Mouse (Mus musculus): ENCODE measurements at regions not wholly inside any gene's neighbourhood (a gene's known extent, or its start where the extent isn't known, plus 50 kb on each side); places are given as distances from the start of the nearest gene placed in this dataset.
A peak's percentile ranks its signal among the peaks of the same experiment; 100 is the strongest.

DNA sequence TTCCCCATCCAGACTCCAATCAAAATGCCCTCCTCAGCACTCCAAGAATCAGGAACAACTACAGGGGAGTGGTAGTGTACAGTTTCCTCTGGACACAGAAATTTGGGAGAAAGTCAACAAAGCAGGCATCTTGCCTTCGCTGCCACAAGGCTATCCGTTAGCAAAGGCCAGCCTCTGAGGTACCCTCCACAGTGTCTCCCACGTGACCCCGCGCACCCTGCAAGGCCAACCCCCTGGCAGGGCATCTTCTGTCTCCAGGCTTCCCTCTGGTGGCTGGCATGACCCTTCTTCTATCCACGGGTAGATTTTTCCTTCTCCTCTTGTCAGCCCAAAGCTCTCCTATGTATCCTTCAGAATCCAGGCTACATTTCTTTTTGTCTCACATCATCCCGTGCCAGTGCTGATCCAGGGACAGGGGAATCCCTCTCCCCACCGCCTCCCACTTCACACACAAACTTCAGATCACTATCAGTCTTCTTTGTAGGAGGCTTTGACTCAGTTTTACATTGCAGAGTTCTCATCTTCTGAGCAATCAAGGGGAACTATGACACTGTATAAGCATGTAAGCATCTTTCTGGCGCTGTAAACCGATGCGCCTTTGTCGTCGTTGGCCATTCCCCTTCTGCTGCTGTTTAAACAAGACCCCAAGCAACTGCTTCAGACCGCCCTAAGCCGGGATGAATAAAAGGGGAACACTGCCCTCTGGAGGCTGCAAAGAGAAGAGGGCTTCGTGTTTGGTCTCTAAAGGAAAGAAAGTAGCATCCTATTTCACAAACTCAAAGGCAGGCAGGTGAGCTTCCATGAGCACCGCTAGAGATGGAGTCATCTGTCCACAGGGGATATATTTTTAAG is 226.8 kb upstream of the Stac start:
- Histone ChIP-seq H3K9ac (ENCODE audit: low read depth, low read length) (no peak overlapping the region), H3K4me1 (ENCODE audit: control insufficient read depth, insufficient read depth, low read length) (no peaks in the 10 kb centered on the region), H3K4me3 (ENCODE audit: low read length) (no peak overlapping the region), H3K4me2 (replicated peaks; ENCODE audit: low read depth, low read length) (no peak overlapping the region), H3K27me3 (ENCODE audit: control insufficient read depth, insufficient read depth, low read length) (no peaks in the 10 kb centered on the region), H3K36me3 (ENCODE audit: control insufficient read depth, insufficient read depth, low read length) (no peaks in the 10 kb centered on the region), H3K9me3 (ENCODE audit: control insufficient read depth, low read length) (no peaks in the 10 kb centered on the region), H3K27ac (ENCODE audit: low read depth, low read length) (no peak overlapping the region)
- WGBS: 32% methylated on average over 17 of the region's 17 CpGs
- peak; percentile 82 for ATAC-seq (ENCODE audit: low FRiP score, low TSS enrichment)

DNA sequence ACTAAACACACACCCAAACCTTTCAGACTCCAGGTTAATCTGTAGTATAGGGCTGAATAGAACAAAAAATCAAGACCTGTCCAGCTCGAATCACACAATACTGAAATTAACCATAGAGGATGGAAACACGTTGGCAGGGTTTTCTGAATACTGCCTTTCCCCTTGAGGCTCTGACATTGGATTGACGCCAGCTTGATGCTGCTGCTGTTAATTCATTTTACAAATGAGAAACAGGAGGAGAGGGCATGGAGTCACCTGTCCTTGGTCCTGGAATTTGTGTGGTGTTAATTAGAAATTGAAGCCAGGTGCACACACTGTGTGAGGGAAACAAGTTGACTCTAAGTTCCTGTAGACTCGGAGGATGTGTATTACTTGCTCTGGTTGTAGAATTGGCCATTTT is 218.7 kb upstream of the Stac start:
- 75% methylated on average over 4 of the region's 4 CpGs for WGBS
- H3K27ac ChIP-seq (ENCODE audit: low read depth, low read length): no peak overlapping the region
- H3K4me2 ChIP-seq (replicated peaks; ENCODE audit: low read depth, low read length): no peak overlapping the region
- H3K27me3 ChIP-seq (ENCODE audit: control insufficient read depth, insufficient read depth, low read length): no peaks in the 10 kb centered on the region
- no peaks in the 10 kb centered on the region for H3K4me1 ChIP-seq (ENCODE audit: control insufficient read depth, insufficient read depth, low read length)
- H3K9ac ChIP-seq (ENCODE audit: low read depth, low read length): no peak overlapping the region
- H3K36me3 ChIP-seq (ENCODE audit: control insufficient read depth, insufficient read depth, low read length): no peaks in the 10 kb centered on the region
- no peak for ATAC-seq (ENCODE audit: low FRiP score, low TSS enrichment)
- no peaks in the 10 kb centered on the region for H3K9me3 ChIP-seq (ENCODE audit: control insufficient read depth, low read length)
- no peak overlapping the region for H3K4me3 ChIP-seq (ENCODE audit: low read length)

DNA sequence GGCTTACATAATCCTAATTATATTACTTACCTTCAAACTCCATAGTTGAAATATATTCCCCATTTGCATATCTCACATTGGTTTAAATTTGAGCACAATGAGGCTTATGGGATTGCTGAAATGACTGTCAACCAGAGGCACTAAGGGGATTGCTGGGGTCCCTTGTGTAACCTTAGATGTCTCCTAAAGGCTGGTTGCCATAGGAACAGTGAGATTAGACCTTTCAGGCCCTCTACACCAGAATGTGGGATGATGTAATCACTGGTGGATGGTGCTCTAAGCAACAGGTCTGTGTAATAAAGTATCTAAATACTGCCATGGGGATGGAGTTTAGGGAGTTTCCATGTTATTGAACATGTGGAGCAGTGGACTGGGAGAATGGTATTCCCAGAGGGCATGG is 210.0 kb upstream of the Stac start:
- no peak overlapping the region for H3K4me3 ChIP-seq (ENCODE audit: low read length)
- H3K4me1 ChIP-seq (ENCODE audit: control insufficient read depth, insufficient read depth, low read length): no peaks in the 10 kb centered on the region
- ATAC-seq (ENCODE audit: low FRiP score, low TSS enrichment): no peak
- no peaks in the 10 kb centered on the region for H3K27me3 ChIP-seq (ENCODE audit: control insufficient read depth, insufficient read depth, low read length)
- H3K4me2 ChIP-seq (replicated peaks; ENCODE audit: low read depth, low read length): no peak overlapping the region
- no peaks in the 10 kb centered on the region for H3K36me3 ChIP-seq (ENCODE audit: control insufficient read depth, insufficient read depth, low read length)
- H3K9me3 ChIP-seq (ENCODE audit: control insufficient read depth, low read length): no peaks in the 10 kb centered on the region
- no peak overlapping the region for H3K27ac ChIP-seq (ENCODE audit: low read depth, low read length)
- no peak overlapping the region for H3K9ac ChIP-seq (ENCODE audit: low read depth, low read length)

DNA sequence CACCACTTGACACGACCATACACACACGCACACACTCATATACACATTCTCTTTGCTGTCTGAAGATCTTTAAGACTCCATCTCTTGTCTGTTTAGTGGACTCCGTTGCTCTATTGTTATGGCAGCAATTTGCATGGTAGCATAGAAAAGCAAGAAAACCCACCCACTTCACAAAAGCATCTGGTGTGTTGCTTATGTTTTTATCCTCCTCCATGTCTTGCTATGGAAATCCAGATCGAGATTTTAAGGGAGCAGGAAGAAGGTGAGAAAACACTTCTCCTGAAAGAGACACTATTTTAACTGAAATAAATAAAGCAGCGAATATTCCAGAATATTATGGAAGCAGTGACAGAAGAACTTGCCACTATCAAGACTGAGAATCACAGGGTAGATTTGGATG is 207.5 kb upstream of the Stac start:
- WGBS: 87% methylated on average over 5 of the region's 5 CpGs

DNA sequence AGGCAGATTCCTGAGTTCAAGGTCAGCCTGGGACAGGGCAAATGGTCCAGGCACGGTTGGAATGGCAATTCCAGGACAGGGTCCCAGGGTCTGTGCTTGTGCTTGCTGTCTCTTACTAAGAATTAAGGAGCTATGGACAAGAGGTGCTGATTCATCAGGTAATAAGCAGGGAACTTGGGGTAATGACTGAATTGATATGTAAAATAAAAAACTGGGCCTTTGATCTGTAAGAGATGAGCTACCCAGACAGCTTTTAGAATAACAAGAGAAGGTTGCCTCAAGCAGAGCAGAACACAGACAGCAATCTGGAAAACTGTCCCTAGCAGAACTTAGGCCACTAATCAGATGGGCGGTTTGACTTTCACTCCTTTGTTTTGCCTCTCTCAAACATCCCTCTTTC is 189.6 kb upstream of the Stac start:
- H3K27me3 ChIP-seq (ENCODE audit: control insufficient read depth, insufficient read depth, low read length): no peaks in the 10 kb centered on the region; the same call in 1 of the 2 replicates
- no peaks in the 10 kb centered on the region for H3K36me3 ChIP-seq (ENCODE audit: control insufficient read depth, insufficient read depth, low read length)
- H3K9ac ChIP-seq (ENCODE audit: low read depth, low read length): no peak overlapping the region
- no peak overlapping the region for H3K4me3 ChIP-seq (ENCODE audit: low read length)
- H3K4me2 ChIP-seq (replicated peaks; ENCODE audit: low read depth, low read length): no peak overlapping the region
- WGBS: 63% methylated on average over 2 of the region's 2 CpGs
- no peaks in the 10 kb centered on the region for H3K9me3 ChIP-seq (ENCODE audit: control insufficient read depth, low read length)
- ATAC-seq (ENCODE audit: low FRiP score, low TSS enrichment): no peak
- H3K4me1 ChIP-seq (ENCODE audit: control insufficient read depth, insufficient read depth, low read length): no peaks in the 10 kb centered on the region
- H3K27ac ChIP-seq (ENCODE audit: low read depth, low read length): no peak overlapping the region

More for the DNA sequence above, 207.5 kb upstream of the Stac start:
- no peak overlapping the region for H3K27ac ChIP-seq (ENCODE audit: low read depth, low read length)
- no peak overlapping the region for H3K9ac ChIP-seq (ENCODE audit: low read depth, low read length)
- H3K4me3 ChIP-seq (ENCODE audit: low read length): no peak overlapping the region
- no peaks in the 10 kb centered on the region for H3K27me3 ChIP-seq (ENCODE audit: control insufficient read depth, insufficient read depth, low read length)
- H3K4me1 ChIP-seq (ENCODE audit: control insufficient read depth, insufficient read depth, low read length): no peaks in the 10 kb centered on the region
- ATAC-seq (ENCODE audit: low FRiP score, low TSS enrichment): no peak
- no peaks in the 10 kb centered on the region for H3K36me3 ChIP-seq (ENCODE audit: control insufficient read depth, insufficient read depth, low read length)
- no peak overlapping the region for H3K4me2 ChIP-seq (replicated peaks; ENCODE audit: low read depth, low read length)
- H3K9me3 ChIP-seq (ENCODE audit: control insufficient read depth, low read length): no peaks in the 10 kb centered on the region

DNA sequence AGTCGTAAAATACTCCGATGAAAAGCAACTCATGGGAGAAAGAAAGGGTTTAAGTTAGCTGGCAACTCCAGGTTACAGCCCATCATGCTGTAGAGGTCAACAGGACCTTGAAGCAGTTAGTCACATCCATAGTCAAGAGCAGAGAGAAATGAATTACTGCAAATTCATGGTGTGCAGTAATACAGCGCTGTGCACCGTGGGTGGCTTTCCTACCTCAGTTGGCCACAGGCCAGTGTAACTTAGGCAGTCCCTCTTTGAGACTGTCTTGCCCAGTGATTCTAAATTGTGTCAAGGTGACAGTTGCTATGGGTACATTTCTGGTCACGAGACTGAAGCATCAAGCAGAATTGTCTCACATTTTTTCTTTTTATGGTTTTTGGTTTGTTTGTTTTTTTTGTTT is 186.7 kb upstream of the Stac start:
- WGBS: 79% methylated on average over 5 of the region's 5 CpGs
- ATAC-seq (ENCODE audit: low FRiP score, low TSS enrichment): no peak
- Histone ChIP-seq H3K4me1 (ENCODE audit: control insufficient read depth, insufficient read depth, low read length) (no peaks in the 10 kb centered on the region), H3K27ac (ENCODE audit: low read depth, low read length) (no peak overlapping the region), H3K4me2 (replicated peaks; ENCODE audit: low read depth, low read length) (no peak overlapping the region), H3K9me3 (ENCODE audit: control insufficient read depth, low read length) (no peaks in the 10 kb centered on the region), H3K9ac (ENCODE audit: low read depth, low read length) (no peak overlapping the region), H3K36me3 (ENCODE audit: control insufficient read depth, insufficient read depth, low read length) (no peaks in the 10 kb centered on the region), H3K4me3 (ENCODE audit: low read length) (no peak overlapping the region), H3K27me3 (ENCODE audit: control insufficient read depth, insufficient read depth, low read length) (no peaks in the 10 kb centered on the region; the same call in 1 of the 2 replicates)

DNA sequence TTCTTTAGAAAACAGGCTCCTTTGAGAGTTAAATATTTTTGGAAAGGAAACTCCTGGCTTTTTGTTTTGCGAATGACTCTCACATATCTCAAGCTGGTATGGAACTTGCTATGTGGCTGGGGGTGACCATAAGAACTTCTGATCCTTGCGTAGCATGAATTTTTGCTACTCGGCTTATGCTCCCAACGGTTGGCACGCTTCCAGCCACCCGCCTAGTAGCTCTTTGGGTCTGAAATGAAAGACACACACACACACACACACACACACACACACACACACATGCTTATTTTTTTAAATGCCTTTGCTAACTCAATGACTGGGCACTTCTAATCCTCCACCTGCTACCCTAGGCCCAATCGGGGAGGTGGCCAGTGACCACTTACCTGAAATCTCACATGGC is 180.3 kb upstream of the Stac start:
- Histone ChIP-seq H3K4me1 (ENCODE audit: control insufficient read depth, insufficient read depth, low read length) (no peaks in the 10 kb centered on the region), H3K9ac (ENCODE audit: low read depth, low read length) (no peak overlapping the region), H3K27ac (ENCODE audit: low read depth, low read length) (no peak overlapping the region), H3K27me3 (ENCODE audit: control insufficient read depth, insufficient read depth, low read length) (no peaks in the 10 kb centered on the region), H3K4me2 (replicated peaks; ENCODE audit: low read depth, low read length) (no peak overlapping the region), H3K36me3 (ENCODE audit: control insufficient read depth, insufficient read depth, low read length) (no peaks in the 10 kb centered on the region), H3K9me3 (ENCODE audit: control insufficient read depth, low read length) (no peaks in the 10 kb centered on the region), H3K4me3 (ENCODE audit: low read length) (no peak overlapping the region)
- no peak for ATAC-seq (ENCODE audit: low FRiP score, low TSS enrichment)
- WGBS: 86% methylated on average over 7 of the region's 7 CpGs

DNA sequence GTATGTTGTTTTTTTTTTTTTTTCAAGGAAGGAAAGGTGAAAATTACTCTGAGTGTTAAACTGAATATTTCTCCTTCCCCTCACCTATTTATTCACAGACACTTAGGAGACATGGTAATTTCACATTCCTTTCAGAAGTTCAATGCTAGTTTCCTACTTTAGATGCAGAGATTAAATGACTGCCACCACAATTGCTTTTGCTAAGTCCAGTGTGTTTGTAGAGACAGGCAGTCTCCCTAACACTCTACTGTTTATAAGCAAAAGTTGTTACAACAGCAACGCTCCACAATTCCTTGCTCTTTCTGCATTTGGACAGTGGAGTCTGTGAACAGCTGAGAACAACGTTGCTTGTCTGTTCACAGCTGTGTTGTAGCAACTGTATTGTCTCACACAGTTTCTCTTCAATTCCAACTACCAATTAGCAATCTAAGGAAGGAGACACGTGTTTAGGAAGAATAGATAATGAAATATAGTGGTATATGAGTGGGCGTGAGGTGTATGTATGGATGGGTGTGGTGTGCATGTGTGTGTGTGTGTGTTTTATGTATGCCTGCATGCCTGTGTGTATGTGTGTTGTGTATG is 179.7 kb upstream of the Stac start:
- Histone ChIP-seq H3K9ac (ENCODE audit: low read depth, low read length) (no peak overlapping the region), H3K36me3 (ENCODE audit: control insufficient read depth, insufficient read depth, low read length) (no peaks in the 10 kb centered on the region), H3K9me3 (ENCODE audit: control insufficient read depth, low read length) (no peaks in the 10 kb centered on the region), H3K27me3 (ENCODE audit: control insufficient read depth, insufficient read depth, low read length) (no peaks in the 10 kb centered on the region), H3K4me1 (ENCODE audit: control insufficient read depth, insufficient read depth, low read length) (no peaks in the 10 kb centered on the region), H3K4me2 (replicated peaks; ENCODE audit: low read depth, low read length) (no peak overlapping the region), H3K4me3 (ENCODE audit: low read length) (no peak overlapping the region), H3K27ac (ENCODE audit: low read depth, low read length) (no peak overlapping the region)
- 66% methylated on average over 4 of the region's 4 CpGs for WGBS
- no peak for ATAC-seq (ENCODE audit: low FRiP score, low TSS enrichment)

DNA sequence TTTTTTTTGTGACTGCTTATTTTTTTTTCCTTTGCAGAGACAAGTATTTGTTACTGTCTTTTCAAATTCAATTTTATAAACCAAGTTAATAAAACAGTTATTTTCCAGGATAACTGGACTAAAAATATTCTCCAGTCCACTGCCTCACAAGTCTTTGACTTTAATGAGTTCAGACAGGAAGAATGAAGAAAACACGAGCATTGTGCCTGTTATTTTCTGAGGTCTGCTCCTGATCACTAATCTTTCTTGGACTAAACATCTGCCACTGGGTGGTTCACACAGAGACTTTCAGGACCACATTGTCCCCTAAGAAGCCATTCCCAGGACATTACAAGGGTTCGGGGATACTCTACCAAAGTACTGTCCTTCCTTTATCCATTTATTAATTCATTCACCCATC is 167.9 kb upstream of the Stac start:
- Histone ChIP-seq H3K4me3 (ENCODE audit: low read length) (no peak overlapping the region), H3K27me3 (ENCODE audit: control insufficient read depth, insufficient read depth, low read length) (no peaks in the 10 kb centered on the region), H3K27ac (ENCODE audit: low read depth, low read length) (no peak overlapping the region), H3K36me3 (ENCODE audit: control insufficient read depth, insufficient read depth, low read length) (no peaks in the 10 kb centered on the region), H3K9ac (ENCODE audit: low read depth, low read length) (no peak overlapping the region), H3K4me1 (ENCODE audit: control insufficient read depth, insufficient read depth, low read length) (no peaks in the 10 kb centered on the region), H3K4me2 (replicated peaks; ENCODE audit: low read depth, low read length) (no peak overlapping the region), H3K9me3 (ENCODE audit: control insufficient read depth, low read length) (no peaks in the 10 kb centered on the region)
- 60% methylated on average over 2 of the region's 2 CpGs for WGBS
- ATAC-seq (ENCODE audit: low FRiP score, low TSS enrichment): no peak

Measured in kidney, embryonic 14.5 days (tissue).